ENCODE assay signal across 29 mouse cellular contexts in genomic region chr4:36635666-36636065, GRCm38 (mm10).
"Had no signal": no experiment of that assay in that cellular context is flagged by ENCODE, and none has a peak within 500 bp of the region (broad histone marks: within the 10 kb centered on the region; RNA-seq: fewer than 3 reads in every experiment).

No protein-coding gene starts in this region.

- H3K9ac ChIP-seq: heart, embryonic 13.5 days; heart, embryonic 15.5 days; hindbrain, embryonic 13.5 days; hindbrain, embryonic 15.5 days; kidney, embryonic 15.5 days; limb, embryonic 12.5 days; liver, embryonic 13.5 days; liver, embryonic 15.5 days; liver, postnatal 0 days had no signal

- H3K9me3 ChIP-seq: heart, embryonic 13.5 days; heart, embryonic 15.5 days; hindbrain, embryonic 13.5 days; hindbrain, embryonic 15.5 days; kidney, embryonic 15.5 days; limb, embryonic 10.5 days; limb, embryonic 12.5 days; liver, embryonic 13.5 days; liver, embryonic 15.5 days had no signal

- H3K4me3 ChIP-seq: heart, adult 2 months; heart, embryonic 13.5 days; heart, embryonic 15.5 days; hindbrain, embryonic 13.5 days; hindbrain, embryonic 15.5 days; kidney, embryonic 15.5 days; layer of hippocampus, adult 2 months; left cerebral cortex, adult 2 months; limb, embryonic 10.5 days; limb, embryonic 12.5 days; liver, embryonic 13.5 days; liver, embryonic 15.5 days had no signal

- DNase-seq: gastrocnemius, postnatal 14 days; gastrocnemius, postnatal 36 days; heart, adult 11 months; heart, adult 2 months; heart, postnatal 14 days; heart, postnatal 36 days; kidney, adult 11 months; kidney, adult 2 months; kidney, adult 9 months; kidney, postnatal 14 days; kidney, postnatal 36 days; liver; liver, embryonic 13.5 days; liver, postnatal 0 days had no signal

- H3K4me2 ChIP-seq: heart, embryonic 11.5 days; heart, embryonic 13.5 days; heart, embryonic 15.5 days; hindbrain, embryonic 13.5 days; hindbrain, embryonic 15.5 days; kidney, embryonic 15.5 days; limb, embryonic 12.5 days; liver, embryonic 11.5 days; liver, embryonic 13.5 days; liver, embryonic 15.5 days had no signal

- ATAC-seq: hindbrain, postnatal 0 days; intestine, embryonic 16.5 days; liver, postnatal 0 days had no signal

- H3K27ac ChIP-seq: heart, adult 2 months; heart, embryonic 13.5 days; heart, embryonic 15.5 days; hindbrain, embryonic 13.5 days; hindbrain, embryonic 15.5 days; hindbrain, postnatal 0 days; kidney, embryonic 15.5 days; kidney, postnatal 0 days; layer of hippocampus, adult 2 months; left cerebral cortex, adult 2 months; limb, embryonic 10.5 days; limb, embryonic 12.5 days; liver, embryonic 13.5 days; liver, embryonic 15.5 days had no signal

- H3K36me3 ChIP-seq: heart, embryonic 13.5 days; heart, embryonic 15.5 days; hindbrain, embryonic 13.5 days; hindbrain, embryonic 15.5 days; kidney, embryonic 15.5 days; limb, embryonic 10.5 days; limb, embryonic 12.5 days; liver, embryonic 13.5 days; liver, embryonic 15.5 days had no signal

- H3K27me3 ChIP-seq: heart, embryonic 13.5 days; heart, embryonic 15.5 days; hindbrain, embryonic 13.5 days; hindbrain, embryonic 15.5 days; kidney, embryonic 15.5 days; limb, embryonic 12.5 days; liver, embryonic 13.5 days; liver, embryonic 15.5 days had no signal

- H3K4me1 ChIP-seq: heart, embryonic 13.5 days; heart, embryonic 15.5 days; hindbrain, embryonic 13.5 days; hindbrain, embryonic 15.5 days; kidney, embryonic 15.5 days; limb, embryonic 10.5 days; limb, embryonic 12.5 days; liver, embryonic 13.5 days; liver, embryonic 15.5 days had no signal
